Mouse (Mus musculus): ENCODE data around the gene Atp8b5.

Atp8b5 gene

GRCm38 (mm10) chr4:43406162-43406971 lies 139.4 kb downstream of the Atp8b5 start:
- DNase-seq (ENCODE audit: extremely low spot score, low read depth, low spot score): peak; percentile 52

GRCm38 (mm10) chr4:43407071-43407920 lies 140.3 kb downstream of the Atp8b5 start:
- no peak for DNase-seq (ENCODE audit: extremely low spot score, low read depth, low spot score)

GRCm38 (mm10) chr4:43414761-43415160 lies 147.8 kb downstream of the Atp8b5 start:
- no peak for DNase-seq (ENCODE audit: extremely low spot score, low read depth, low spot score)

GRCm38 (mm10) chr4:43415221-43416070 lies 148.5 kb downstream of the Atp8b5 start:
- DNase-seq (ENCODE audit: extremely low spot score, low read depth, low spot score): no peak

- DNase-seq (ENCODE audit: extremely low spot score, low read depth, low spot score): no peak
Observed at GRCm38 (mm10) chr4:43416071-43416490, 149.1 kb downstream of the Atp8b5 start.

GRCm38 (mm10) chr4:43417269-43418062 lies 150.5 kb downstream of the Atp8b5 start:
- DNase-seq (ENCODE audit: extremely low spot score, low read depth, low spot score): no peak

- DNase-seq (ENCODE audit: extremely low spot score, low read depth, low spot score): no peak
Observed at GRCm38 (mm10) chr4:43418450-43418849, 151.5 kb downstream of the Atp8b5 start.

- no peak for DNase-seq (ENCODE audit: extremely low spot score, low read depth, low spot score)
Observed at GRCm38 (mm10) chr4:43418973-43419656, 152.2 kb downstream of the Atp8b5 start.

GRCm38 (mm10) chr4:43419801-43420281 lies 152.9 kb downstream of the Atp8b5 start:
- DNase-seq (ENCODE audit: extremely low spot score, low read depth, low spot score): no peak

- no peak for DNase-seq (ENCODE audit: extremely low spot score, low read depth, low spot score)
Observed at GRCm38 (mm10) chr4:43420305-43420704, 153.3 kb downstream of the Atp8b5 start.

- DNase-seq (ENCODE audit: extremely low spot score, low read depth, low spot score): no peak
Observed at GRCm38 (mm10) chr4:43421632-43422240, 154.8 kb downstream of the Atp8b5 start.

Data from hindlimb bud, embryonic 11.5 days (tissue).